Mouse (Mus musculus) liver, embryonic 14.5 days (tissue): ENCODE measurements at regions not wholly inside any gene's neighbourhood (a gene's known extent, or its start where the extent isn't known, plus 50 kb on each side); places are given as distances from the start of the nearest gene placed in this dataset.

Source experiments
- ATAC-seq: fragments of 200-750 bp; cut with Nextera tagmentation; 2 replicates; pipeline ENCODE4 v1.8.0; 2017; ENCODE audit warnings: moderate number of reproducible peaks, mild to moderate bottlenecking, moderate library complexity; ENCODE audit not compliant: insufficient read depth
- DNase-seq, 3 experiments: peaks; one replicate each; pipeline ENCODE4 v3.0.0-alpha.2; 2012 to 2013; ENCODE audit warnings: low read depth in 3 of 3, low spot score in 3 of 3
- H3K27ac ChIP-seq: fragments of 300-500 bp; sonication (generic); 2 replicates; pipeline ENCODE4 v1.5.1; 2014; ENCODE audit warnings: moderate library complexity, mild to moderate bottlenecking, control low read depth, inconsistent platforms
- H3K27me3 ChIP-seq: fragments of 300-500 bp; sonication (generic); 2 replicates; pipeline ENCODE4 v1.6.1; 2014; ENCODE audit warnings: mild to moderate bottlenecking, low read length, moderate library complexity; ENCODE audit not compliant: control insufficient read depth, insufficient read depth
- H3K36me3 ChIP-seq: fragments of 300-500 bp; sonication (generic); replicated peaks from 2 replicates; pipeline ENCODE4 v1.6.1; 2014; ENCODE audit warnings: low read depth; ENCODE audit not compliant: control insufficient read depth, insufficient read depth
- H3K4me1 ChIP-seq, 2 experiments: fragments of 200-500 bp in 1 of 2; fragments of 300-500 bp in 1 of 2; sonication (generic) in 1 of 2; replicated peaks; 2 replicates each; pipeline ENCODE4 v1.6.1; 2012 to 2014; ENCODE audit warnings: antibody characterized with exemption in 1 of 2, inconsistent platforms in 1 of 2, low read length in 1 of 2; ENCODE audit not compliant: control insufficient read depth in 2 of 2, insufficient read depth in 2 of 2
- H3K4me2 ChIP-seq: fragments of 300-500 bp; sonication (generic); 2 replicates; pipeline ENCODE4 v1.6.1; 2014; ENCODE audit warnings: low read depth, mild to moderate bottlenecking, control low read depth, moderate library complexity
- H3K4me3 ChIP-seq, 2 experiments: fragments of 200-500 bp in 1 of 2; fragments of 300-500 bp in 1 of 2; sonication (generic) in 1 of 2; 2 replicates each; pipeline ENCODE4 v1.5.1; 2012 to 2014; ENCODE audit warnings: low read depth in 2 of 2, low read length in 2 of 2, mild to moderate bottlenecking in 2 of 2, control low read depth in 1 of 2, inconsistent platforms in 1 of 2, moderate library complexity in 1 of 2; ENCODE audit not compliant: insufficient read depth in 1 of 2
- H3K9ac ChIP-seq: fragments of 300-500 bp; sonication (generic); replicated peaks from 2 replicates; pipeline ENCODE4 v1.6.1; 2014; ENCODE audit warnings: mild to moderate bottlenecking, control low read depth, moderate library complexity
- H3K9me3 ChIP-seq: fragments of 300-500 bp; sonication (generic); 2 replicates; pipeline ENCODE4 v1.6.1; 2016; ENCODE audit warnings: low read length, mixed read lengths; ENCODE audit not compliant: control insufficient read depth
- CTCF ChIP-seq: IDR thresholded peaks from 2 replicates; pipeline ENCODE4 v1.5.1; 2016; ENCODE audit warnings: antibody characterized with exemption, low read depth, control low read depth
- EP300 ChIP-seq: IDR thresholded peaks from 2 replicates; pipeline ENCODE4 v1.6.1; 2016; ENCODE audit warnings: antibody characterized with exemption, low read depth
- WGBS: fragments of 180-500 bp; shearing (Covaris S2); extraction: QIAGEN DNeasy Blood & Tissue Kit; methylation state at CpG from one replicate; pipeline ENCODE4 v1.1.7; 2014; ENCODE audit not compliant: insufficient replicate concordance; 5-methylcytosine and 5-hydroxymethylcytosine counted together

GRCm38 (mm10) chr9:87965103-87965780, 234.2 kb upstream of the Tbx18 start:
- H3K4me1 ChIP-seq: no peaks in the 10 kb centered on the region
- ATAC-seq: no peak
- no peaks in the 10 kb centered on the region for H3K9me3 ChIP-seq
- H3K9ac ChIP-seq: no peak overlapping the region
- no peak for DNase-seq
- H3K27ac ChIP-seq: no peak overlapping the region
- H3K36me3 ChIP-seq: no peaks in the 10 kb centered on the region
- WGBS: 57% methylated on average over 3 of the region's 3 CpGs
- no peaks in the 10 kb centered on the region for H3K27me3 ChIP-seq
- TF ChIP-seq EP300 (no peak), CTCF (no peak)
- no peak overlapping the region for H3K4me3 ChIP-seq
- no peak overlapping the region for H3K4me2 ChIP-seq

- Histone ChIP-seq H3K9me3 (no peaks in the 10 kb centered on the region), H3K4me3 (no peak overlapping the region), H3K27ac (no peak overlapping the region), H3K4me1 (no peaks in the 10 kb centered on the region), H3K36me3 (no peaks in the 10 kb centered on the region), H3K27me3 (no peaks in the 10 kb centered on the region), H3K4me2 (no peak overlapping the region), H3K9ac (no peak overlapping the region)
- no peak for TF ChIP-seq EP300
- TF ChIP-seq CTCF: no peak
- DNase-seq (no peak), ATAC-seq (no peak)
- WGBS: 37% methylated on average over 5 of the region's 5 CpGs
These were observed 237.4 kb upstream of the Tbx18 start for GRCm38 (mm10) chr9:87968190-87969082.

GRCm38 (mm10) chr9:87970586-87970985, 239.5 kb upstream of the Tbx18 start:
- Histone ChIP-seq H3K9ac (no peak overlapping the region), H3K27ac (no peak overlapping the region), H3K4me2 (no peak overlapping the region), H3K27me3 (no peaks in the 10 kb centered on the region), H3K36me3 (no peaks in the 10 kb centered on the region), H3K4me3 (no peak overlapping the region), H3K9me3 (no peaks in the 10 kb centered on the region), H3K4me1 (no peaks in the 10 kb centered on the region)
- DNase-seq (no peak), ATAC-seq (no peak)
- TF ChIP-seq CTCF (no peak), EP300 (no peak)

GRCm38 (mm10) chr9:87971791-87972190, 240.7 kb upstream of the Tbx18 start:
- Histone ChIP-seq H3K4me2 (no peak overlapping the region), H3K27me3 (no peaks in the 10 kb centered on the region), H3K9me3 (no peaks in the 10 kb centered on the region), H3K27ac (no peak overlapping the region), H3K36me3 (no peaks in the 10 kb centered on the region), H3K9ac (no peak overlapping the region), H3K4me3 (no peak overlapping the region), H3K4me1 (no peaks in the 10 kb centered on the region)
- no peak for DNase-seq
- TF ChIP-seq CTCF: no peak
- TF ChIP-seq EP300: no peak
- no peak for ATAC-seq
- 53% methylated on average over 3 of the region's 3 CpGs for WGBS

- DNase-seq: no peak
- WGBS: 25% methylated on average over 6 of the region's 6 CpGs
- no peak overlapping the region for H3K4me3 ChIP-seq
- H3K27ac ChIP-seq: no peak overlapping the region
- no peak overlapping the region for H3K4me2 ChIP-seq
- no peaks in the 10 kb centered on the region for H3K36me3 ChIP-seq
- no peaks in the 10 kb centered on the region for H3K9me3 ChIP-seq
- no peaks in the 10 kb centered on the region for H3K4me1 ChIP-seq
- no peak for ATAC-seq
- TF ChIP-seq EP300: no peak
- peak; percentile 41 for TF ChIP-seq CTCF
- no peak overlapping the region for H3K9ac ChIP-seq
- H3K27me3 ChIP-seq: no peaks in the 10 kb centered on the region
These were observed 242.5 kb upstream of the Tbx18 start for GRCm38 (mm10) chr9:87973531-87973930.
